Mouse (Mus musculus): ENCODE results near the gene Evi5. TPM values are rescaled to one million over a fixed set of nuclear protein-coding genes. Genes with fewer than 3 reads are reported as not detected.

Gene Evi5
- polyA plus RNA-seq, 1 experiment: 8.4 TPM

DNA sequence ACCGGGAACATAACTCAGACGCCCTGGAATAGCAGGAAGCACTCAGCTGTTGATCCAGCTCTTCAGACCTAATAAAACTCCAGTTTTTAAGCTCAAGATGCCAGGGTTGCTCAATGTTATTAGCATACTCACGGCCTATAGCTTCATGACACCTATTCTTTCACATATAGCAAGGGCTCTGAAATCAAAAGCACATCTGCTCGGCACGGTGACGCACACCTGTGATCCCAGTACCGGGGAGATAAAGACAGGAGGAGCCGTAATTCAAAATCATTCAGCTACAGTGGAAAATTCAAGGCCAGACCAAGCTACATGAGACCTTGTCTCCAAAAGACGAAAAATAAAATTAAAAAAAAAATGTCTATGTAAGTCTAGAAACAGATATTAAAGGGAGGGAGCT, 173.2 kb downstream of the Evi5 start:
- no peaks in the 10 kb centered on the region for H3K27me3 ChIP-seq (ENCODE audit: control insufficient read depth, insufficient read depth, insufficient read length)
- TF ChIP-seq REST (IDR thresholded peaks at IDR 0.05; ENCODE audit: insufficient read depth, insufficient read length) (no peak), TCF12 (IDR thresholded peaks at IDR 0.05; ENCODE audit: insufficient read depth, poor library complexity, severe bottlenecking) (no peak)
- H3ac ChIP-seq (ENCODE audit: control insufficient read depth, insufficient read length): no peak overlapping the region
- no peak overlapping the region for H3K4me3 ChIP-seq
- no peaks in the 10 kb centered on the region for H3K79me2 ChIP-seq (ENCODE audit: control insufficient read depth, insufficient read depth)
- H3K36me3 ChIP-seq (ENCODE audit: control insufficient read depth, insufficient read depth): no peaks in the 10 kb centered on the region
- no peak overlapping the region for H3K4me2 ChIP-seq (ENCODE audit: low read depth)

DNA sequence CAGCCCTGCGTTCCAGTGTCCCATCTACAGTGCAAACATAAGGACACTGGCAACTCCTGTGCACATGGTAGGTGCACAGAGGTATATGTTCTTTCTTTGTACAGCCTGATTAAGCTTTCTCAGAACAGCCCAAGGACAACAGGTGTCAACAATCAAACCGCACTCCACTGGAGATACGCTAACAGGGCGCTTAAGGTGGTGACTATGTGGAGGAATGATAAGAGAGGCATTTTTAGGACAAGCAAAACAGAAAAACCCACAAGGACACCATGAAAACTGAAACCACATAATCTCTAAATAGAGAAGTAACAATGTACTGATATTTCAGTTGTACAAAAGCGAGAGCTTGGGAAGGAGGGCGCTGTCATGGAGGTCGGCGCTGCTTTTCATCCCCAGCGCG, 174.0 kb downstream of the Evi5 start:
- Histone ChIP-seq H3K79me2 (ENCODE audit: control insufficient read depth, insufficient read depth) (no peaks in the 10 kb centered on the region), H3K4me2 (ENCODE audit: low read depth) (no peak overlapping the region)
- TF ChIP-seq CEBPB (IDR thresholded peaks at IDR 0.05; ENCODE audit: insufficient read depth, poor library complexity, severe bottlenecking) (no peak), MYOD1 (IDR thresholded peaks at IDR 0.05; ENCODE audit: control insufficient read depth in 1 of 3, insufficient read length in 2 of 3, low read depth in 2 of 3) (peak in 1 of 3 experiments; percentile 27), POLR2AphosphoS2 (IDR thresholded peaks at IDR 0.05; ENCODE audit: insufficient read length, low read depth) (no peak)

GRCm38 (mm10) chr5:107698888-107699287, 176.0 kb downstream of the Evi5 start:
- H3K27me3 ChIP-seq (ENCODE audit: control insufficient read depth, insufficient read depth, insufficient read length): no peaks in the 10 kb centered on the region
- no peaks in the 10 kb centered on the region for H3K36me3 ChIP-seq (ENCODE audit: control insufficient read depth, insufficient read depth)
- H3ac ChIP-seq (ENCODE audit: control insufficient read depth, insufficient read length): no peak overlapping the region
- H3K4me3 ChIP-seq: no peak overlapping the region
- no peak overlapping the region for H3K4me2 ChIP-seq (ENCODE audit: low read depth)
- H3K79me2 ChIP-seq (ENCODE audit: control insufficient read depth, insufficient read depth): no peaks in the 10 kb centered on the region
- TF ChIP-seq TCF3 (IDR thresholded peaks at IDR 0.05; ENCODE audit: insufficient read length, low read depth): no peak
- TF ChIP-seq MAX (IDR thresholded peaks at IDR 0.05; ENCODE audit: low read depth): no peak
- TF ChIP-seq SRF (IDR thresholded peaks at IDR 0.05; ENCODE audit: control insufficient read depth, insufficient read length, low read depth): no peak
- no peak for TF ChIP-seq MYOG (IDR thresholded peaks at IDR 0.05; ENCODE audit: control insufficient read depth in 1 of 3, insufficient read depth in 1 of 3, insufficient read length in 2 of 3, low read depth in 2 of 3)
- no peak for TF ChIP-seq E2F4 (IDR thresholded peaks at IDR 0.05; ENCODE audit: insufficient read depth)
- TF ChIP-seq POLR2A (IDR thresholded peaks at IDR 0.05; ENCODE audit: insufficient read length, low read depth): no peak
- no peak for TF ChIP-seq REST (IDR thresholded peaks at IDR 0.05; ENCODE audit: insufficient read depth, insufficient read length)
- no peak for TF ChIP-seq MYOD1 (IDR thresholded peaks at IDR 0.05; ENCODE audit: control insufficient read depth in 1 of 3, insufficient read length in 2 of 3, low read depth in 2 of 3)
- TF ChIP-seq USF1 (IDR thresholded peaks at IDR 0.05; ENCODE audit: low read depth): no peak
- TF ChIP-seq POLR2AphosphoS2 (IDR thresholded peaks at IDR 0.05; ENCODE audit: insufficient read length, low read depth): no peak
- no peak for TF ChIP-seq TCF12 (IDR thresholded peaks at IDR 0.05; ENCODE audit: insufficient read depth, poor library complexity, severe bottlenecking)
- TF ChIP-seq CEBPB (IDR thresholded peaks at IDR 0.05; ENCODE audit: insufficient read depth, poor library complexity, severe bottlenecking): no peak

More for the DNA sequence above, 174.0 kb downstream of the Evi5 start:
- Histone ChIP-seq H3ac (ENCODE audit: control insufficient read depth, insufficient read length) (no peak overlapping the region), H3K4me3 (no peak overlapping the region), H3K36me3 (ENCODE audit: control insufficient read depth, insufficient read depth) (no peaks in the 10 kb centered on the region), H3K27me3 (ENCODE audit: control insufficient read depth, insufficient read depth, insufficient read length) (no peaks in the 10 kb centered on the region)

GRCm38 (mm10) chr5:107695019-107695418, 179.9 kb downstream of the Evi5 start:
- no peak overlapping the region for H3K4me2 ChIP-seq (ENCODE audit: low read depth)
- H3K79me2 ChIP-seq (ENCODE audit: control insufficient read depth, insufficient read depth): no peaks in the 10 kb centered on the region
- H3K4me3 ChIP-seq: no peak overlapping the region
- no peaks in the 10 kb centered on the region for H3K27me3 ChIP-seq (ENCODE audit: control insufficient read depth, insufficient read depth, insufficient read length)
- no peak overlapping the region for H3ac ChIP-seq (ENCODE audit: control insufficient read depth, insufficient read length)
- no peak for TF ChIP-seq MYOD1 (IDR thresholded peaks at IDR 0.05; ENCODE audit: control insufficient read depth in 1 of 3, insufficient read length in 2 of 3, low read depth in 2 of 3)
- no peak for TF ChIP-seq MAX (IDR thresholded peaks at IDR 0.05; ENCODE audit: low read depth)
- TF ChIP-seq REST (IDR thresholded peaks at IDR 0.05; ENCODE audit: insufficient read depth, insufficient read length): no peak
- TF ChIP-seq E2F4 (IDR thresholded peaks at IDR 0.05; ENCODE audit: insufficient read depth): no peak
- no peak for TF ChIP-seq TCF12 (IDR thresholded peaks at IDR 0.05; ENCODE audit: insufficient read depth, poor library complexity, severe bottlenecking)
- no peak for TF ChIP-seq CEBPB (IDR thresholded peaks at IDR 0.05; ENCODE audit: insufficient read depth, poor library complexity, severe bottlenecking)
- no peak for TF ChIP-seq TCF3 (IDR thresholded peaks at IDR 0.05; ENCODE audit: insufficient read length, low read depth)
- no peak for TF ChIP-seq POLR2A (IDR thresholded peaks at IDR 0.05; ENCODE audit: insufficient read length, low read depth)
- TF ChIP-seq MYOG (IDR thresholded peaks at IDR 0.05; ENCODE audit: control insufficient read depth in 1 of 3, insufficient read depth in 1 of 3, insufficient read length in 2 of 3, low read depth in 2 of 3): no peak
- no peak for TF ChIP-seq SRF (IDR thresholded peaks at IDR 0.05; ENCODE audit: control insufficient read depth, insufficient read length, low read depth)
- no peak for TF ChIP-seq USF1 (IDR thresholded peaks at IDR 0.05; ENCODE audit: low read depth)
- no peak for TF ChIP-seq POLR2AphosphoS2 (IDR thresholded peaks at IDR 0.05; ENCODE audit: insufficient read length, low read depth)
- no peaks in the 10 kb centered on the region for H3K36me3 ChIP-seq (ENCODE audit: control insufficient read depth, insufficient read depth)

Other genes starting within 250 kb of the Evi5 start
- gene Gfi1, start 149.1 kb downstream of the Evi5 start, polyA plus RNA-seq (2012; fragmentation: generic; extraction: Trizol): 0.78 TPM
- gene Ube2d2b, start 45.0 kb downstream of the Evi5 start, polyA plus RNA-seq (2012; fragmentation: generic; extraction: Trizol): 0.02 TPM
- 207 TPM for gene Rpl5, start 25.4 kb upstream of the Evi5 start, polyA plus RNA-seq (2012; fragmentation: generic; extraction: Trizol)
- 8.2 TPM for gene Fam69a, start 112.0 kb upstream of the Evi5 start, polyA plus RNA-seq (2012; fragmentation: generic; extraction: Trizol)
- gene Mtf2, start 190.6 kb upstream of the Evi5 start, polyA plus RNA-seq (2012; fragmentation: generic; extraction: Trizol): 6.9 TPM

Measured in myocyte (in vitro differentiated cells).